Mouse (Mus musculus): ENCODE data around the gene Dtnb.
"Not testable (repeated sequence)": the region's sequence is repeated elsewhere in the genome, so short reads cannot be mapped to it uniquely, and the experiment has no call there.

Gene Dtnb

DNA sequence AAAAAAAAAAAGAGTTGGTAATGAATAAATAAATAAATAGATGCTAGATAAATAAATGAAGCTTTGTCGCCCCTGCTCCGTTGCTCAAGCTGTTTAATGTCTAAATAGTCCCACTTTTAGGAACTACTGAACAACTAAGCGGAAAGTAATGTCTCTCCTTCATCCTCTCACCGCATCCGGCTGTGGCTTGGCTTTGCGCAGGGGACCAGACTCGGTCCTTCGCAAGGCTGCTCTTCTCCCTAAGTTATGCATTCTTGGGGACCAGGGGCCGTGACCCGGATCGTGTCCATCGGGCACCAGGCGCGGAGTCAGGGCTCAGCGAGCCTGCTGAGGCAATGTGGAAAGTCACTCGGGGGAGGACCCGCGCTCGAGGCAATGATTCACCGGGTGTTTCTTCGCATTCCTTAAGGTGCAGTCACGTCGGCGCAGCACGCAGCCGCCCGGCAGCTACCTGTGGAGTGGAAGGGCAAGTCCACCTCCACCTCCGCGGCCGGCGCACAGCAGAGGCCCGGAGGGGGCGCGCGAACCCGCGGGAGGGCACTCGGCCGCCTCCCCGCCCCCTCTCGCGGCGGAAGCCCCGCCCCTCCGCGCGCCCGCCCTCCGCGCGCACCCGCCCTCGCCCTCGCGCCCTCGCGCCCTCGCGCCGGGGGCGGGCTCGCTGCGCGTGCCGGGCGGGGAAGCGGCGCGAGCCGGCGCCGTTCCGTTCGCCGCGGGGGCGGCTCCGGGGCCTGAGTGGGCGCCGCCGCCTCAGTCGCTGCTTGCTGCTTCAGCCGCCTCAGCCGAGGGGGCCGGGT lies at the start of gene Dtnb:
Dtnb (plus strand) TSS at position 595 of the 794 bp plus-strand sequence.
- DNase-seq, result peak; percentile 83

- no peak for DNase-seq
These were observed 46.6 kb upstream of the Dtnb start for GRCm38 (mm10) chr12:3525536-3525935.

- not testable (repeated sequence) for DNase-seq
These were observed 36.7 kb upstream of the Dtnb start for GRCm38 (mm10) chr12:3535446-3535845.

DNA sequence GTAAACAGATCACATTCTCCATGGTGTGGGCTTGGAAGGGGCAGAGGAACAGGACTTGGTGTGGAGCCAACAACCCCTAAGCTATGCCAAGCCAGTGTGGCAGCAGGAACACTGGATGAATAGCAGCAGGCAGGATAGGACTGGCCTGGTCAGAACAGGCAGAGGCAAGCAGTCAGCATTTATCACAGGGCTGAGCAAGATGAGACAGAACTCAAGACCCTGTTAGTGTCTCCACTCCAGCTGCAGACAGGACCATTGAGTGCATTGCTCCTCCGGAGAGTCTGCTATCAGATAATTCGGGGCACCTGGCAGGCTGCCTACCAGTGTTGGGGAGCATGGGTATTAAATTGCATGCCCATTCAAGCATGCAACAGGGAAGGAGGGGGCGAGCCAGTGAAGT lies 34.6 kb upstream of the Dtnb start:
- DNase-seq, result no peak

DNA sequence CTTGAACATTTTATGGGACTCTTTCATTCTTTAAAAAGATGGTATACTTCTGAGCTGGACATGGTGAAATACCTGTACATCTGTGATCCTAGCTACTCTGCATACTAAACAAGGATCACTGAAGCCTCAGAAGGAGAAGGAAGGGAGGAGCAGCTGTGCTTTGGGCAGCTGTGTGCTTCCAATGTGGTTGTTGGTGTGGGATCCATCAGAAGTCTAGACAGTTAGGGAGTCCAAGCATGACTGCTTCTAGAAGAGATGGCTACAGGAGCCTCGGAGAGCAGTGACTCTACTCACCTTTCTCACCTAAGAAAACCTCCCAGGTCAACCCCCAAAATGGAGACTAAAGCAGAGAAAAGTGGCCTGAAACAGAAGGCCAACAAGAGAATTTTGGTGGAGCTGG lies 34.1 kb upstream of the Dtnb start:
- no peak for DNase-seq

GRCm38 (mm10) chr12:3539605-3540004 lies 32.6 kb upstream of the Dtnb start:
- DNase-seq, result no peak

- no peak for DNase-seq
These were observed 31.3 kb upstream of the Dtnb start for GRCm38 (mm10) chr12:3540871-3541270.

DNA sequence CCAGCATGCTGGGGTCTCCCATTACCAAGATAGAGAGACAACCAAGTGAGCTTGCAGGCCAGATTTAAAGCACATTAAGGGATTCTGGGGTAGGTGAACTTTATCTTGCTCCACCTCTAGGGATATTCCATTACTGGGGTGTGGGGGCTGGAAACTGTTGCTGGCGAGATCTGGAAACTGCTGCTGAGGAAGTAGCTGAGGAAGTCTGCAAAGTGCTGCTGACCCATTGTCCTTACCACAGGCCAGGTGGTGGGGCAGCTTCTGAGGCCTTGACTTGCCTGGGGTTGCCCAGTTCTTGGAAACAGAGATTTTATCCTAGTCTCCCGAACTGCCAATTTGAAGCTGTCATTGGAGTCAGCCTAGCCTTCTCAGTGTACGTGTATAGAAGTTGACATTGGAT lies 26.7 kb upstream of the Dtnb start:
- DNase-seq, result no peak

DNA sequence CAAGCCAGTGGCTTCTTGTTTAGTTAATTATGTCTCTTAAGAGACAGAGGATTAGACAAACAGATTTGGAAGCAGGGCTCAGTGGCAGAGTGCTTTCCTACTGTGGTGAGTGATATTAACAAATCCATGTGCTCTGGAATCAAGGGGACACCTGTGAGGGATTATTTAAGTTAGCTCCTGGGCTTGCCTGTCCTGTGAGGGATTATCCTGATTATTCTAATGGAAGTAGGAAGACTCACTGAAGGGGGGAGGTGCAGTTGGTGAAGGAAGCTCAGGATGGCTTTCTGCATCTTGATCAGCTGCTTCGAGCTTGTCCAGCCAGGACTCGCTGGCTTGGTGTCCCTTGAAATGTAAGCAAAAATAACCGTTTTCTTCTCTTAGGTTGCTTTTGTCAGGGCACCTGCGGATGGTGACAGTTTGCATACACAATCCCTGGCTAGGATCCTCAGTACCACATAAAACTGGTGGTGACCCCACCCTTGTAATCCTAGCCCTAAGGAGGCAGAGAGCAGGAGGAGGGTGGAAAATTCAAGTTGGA lies 26.0 kb upstream of the Dtnb start:
- peak; percentile 66 for DNase-seq

DNA sequence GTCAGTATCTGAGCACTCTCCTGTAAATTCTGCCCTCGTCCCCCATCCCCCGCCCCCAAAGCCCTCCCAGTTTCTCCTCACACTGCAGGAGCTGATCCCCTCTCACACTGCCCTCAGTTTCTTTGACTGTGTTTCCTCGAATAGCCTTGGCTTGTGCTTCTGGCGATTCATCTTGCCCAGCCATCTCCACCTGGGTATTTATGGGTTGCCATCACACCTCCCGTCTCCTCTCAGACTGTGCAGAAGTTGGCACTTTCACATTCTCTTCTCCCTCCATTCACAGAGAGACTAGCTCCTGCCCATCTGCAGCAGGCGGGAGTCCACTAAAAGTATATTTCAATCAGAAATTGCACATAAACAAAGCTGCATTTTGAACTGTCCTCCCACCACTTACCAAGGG lies 25.4 kb upstream of the Dtnb start:
- DNase-seq, result no peak

DNA sequence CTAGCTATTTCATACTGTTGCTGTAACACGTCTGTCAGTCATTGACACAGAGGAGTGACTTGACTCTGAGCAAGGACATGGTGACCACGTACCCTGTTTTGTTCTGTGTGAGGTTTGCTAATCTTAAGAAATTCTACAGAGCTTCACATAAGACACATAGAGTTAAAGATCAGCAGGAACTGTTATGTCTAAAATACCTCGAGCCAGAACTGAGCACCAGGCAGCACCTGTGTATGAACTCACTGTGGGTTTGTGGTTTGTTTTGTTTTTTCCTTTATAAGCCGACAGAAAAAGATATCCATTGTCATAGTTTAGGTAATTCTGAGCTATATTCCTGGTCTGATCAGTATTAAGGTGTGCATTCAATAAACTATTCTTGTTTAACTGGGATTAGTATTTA lies 24.7 kb upstream of the Dtnb start:
- no peak for DNase-seq

DNA sequence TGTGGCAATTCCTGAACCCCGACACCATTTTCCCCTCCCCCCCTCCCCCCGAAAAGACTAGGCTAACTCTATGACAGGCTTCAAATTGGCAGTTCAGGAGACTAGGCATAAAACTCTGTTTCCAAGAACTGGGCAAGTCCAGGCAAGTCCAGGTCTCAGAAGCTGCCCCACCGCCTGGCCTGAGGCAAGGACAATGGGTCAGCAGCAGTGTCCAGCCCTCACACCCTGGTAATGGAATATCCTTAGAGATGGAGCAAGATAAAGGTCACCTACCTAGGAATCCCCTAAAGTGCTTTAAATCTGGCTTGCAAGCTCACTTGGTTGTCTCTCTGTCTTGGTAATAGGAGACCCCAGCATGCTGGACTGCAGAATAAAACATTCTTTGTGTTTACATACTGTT lies 24.3 kb upstream of the Dtnb start:
- DNase-seq, result no peak

- DNase-seq, result no peak
These were observed 23.5 kb upstream of the Dtnb start for GRCm38 (mm10) chr12:3548582-3549211.

DNA sequence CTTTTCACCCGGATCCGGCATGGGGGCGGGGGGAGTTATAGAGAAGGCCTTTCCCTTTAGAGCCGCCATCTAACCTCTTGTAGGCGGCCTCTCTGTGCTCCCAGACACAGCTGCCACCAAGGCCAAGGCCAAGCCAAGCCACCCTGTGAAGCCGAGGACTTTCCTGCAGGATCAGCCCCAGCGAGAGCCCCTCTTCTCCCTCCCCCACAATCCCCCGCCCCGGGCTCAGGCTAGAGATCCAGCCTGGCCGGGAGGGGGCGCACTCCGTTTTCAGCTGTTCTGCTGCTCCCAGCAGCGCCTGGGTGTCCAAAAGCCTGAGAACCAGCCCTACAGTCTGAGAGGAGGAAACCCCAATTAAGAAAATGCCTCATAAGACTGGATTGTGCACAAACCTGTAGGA lies 21.9 kb upstream of the Dtnb start:
- peak; percentile 70 for DNase-seq

DNA sequence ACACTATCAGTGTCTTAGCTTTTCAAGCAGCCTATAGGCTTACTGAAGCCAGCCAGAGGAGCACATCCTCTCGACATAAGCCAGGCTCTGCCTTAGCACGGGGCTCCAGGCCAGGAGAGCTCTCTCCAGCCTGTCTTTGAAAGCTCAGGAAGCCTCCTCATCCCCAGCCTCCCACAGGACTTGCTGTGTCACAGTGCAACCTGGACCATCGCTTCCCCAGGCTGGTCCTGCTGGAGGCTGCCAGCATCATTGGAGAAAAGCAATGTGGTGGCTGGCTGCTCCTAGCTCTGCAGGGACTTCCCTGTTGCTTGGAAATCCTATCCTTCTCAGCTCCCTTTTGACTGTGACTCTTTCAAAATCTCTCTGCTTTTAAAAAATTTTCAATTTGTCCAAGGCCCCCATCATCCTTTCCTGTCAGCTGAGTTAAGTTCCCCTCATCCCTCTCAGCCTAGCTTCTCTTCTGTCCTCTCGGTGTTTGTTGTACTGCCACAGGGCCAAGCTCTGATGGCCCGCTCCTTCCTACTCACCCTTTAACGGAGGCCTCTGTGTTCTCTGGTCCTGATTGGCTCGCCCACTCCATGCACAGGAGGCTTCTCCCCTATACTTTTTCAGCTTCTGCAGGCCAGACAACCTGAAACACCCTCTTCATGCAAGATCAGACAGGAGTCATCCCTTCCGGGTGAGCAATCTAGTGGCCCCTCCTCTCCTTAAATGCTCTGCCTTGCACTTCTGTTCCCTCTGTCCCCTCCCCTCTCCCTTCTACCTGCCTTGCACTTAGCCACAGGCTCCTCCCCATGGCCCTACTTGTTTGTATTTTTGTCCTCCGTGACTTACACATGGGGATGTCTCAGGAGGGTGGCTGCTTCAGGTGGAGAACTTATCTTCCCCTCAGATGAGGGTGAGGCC lies 14.5 kb upstream of the Dtnb start:
- no peak for DNase-seq

GRCm38 (mm10) chr12:3560596-3560995 lies 11.6 kb upstream of the Dtnb start:
- peak; percentile 70 for DNase-seq

GRCm38 (mm10) chr12:3561032-3561431 lies 11.1 kb upstream of the Dtnb start:
- DNase-seq, result no peak

DNA sequence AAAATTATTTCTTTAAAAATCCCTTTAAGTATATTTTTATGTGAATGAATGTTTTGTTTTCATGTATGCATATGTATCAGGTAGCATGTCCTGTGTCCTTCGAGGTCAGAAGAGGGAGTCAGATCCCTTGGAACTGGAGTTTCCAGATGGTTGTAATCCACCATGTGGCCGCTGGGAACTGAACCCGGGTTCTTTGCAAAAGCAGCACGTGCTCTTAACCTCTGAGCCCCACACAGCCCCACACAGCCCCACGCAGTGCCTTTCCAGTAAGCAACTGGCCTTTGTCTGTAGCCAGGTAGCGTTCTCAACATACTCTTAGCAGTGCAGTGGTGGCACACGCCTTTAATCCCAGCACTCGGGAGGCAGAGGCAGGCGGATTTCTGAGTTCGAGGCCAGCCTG lies 9.4 kb upstream of the Dtnb start:
- no peak for DNase-seq

DNA sequence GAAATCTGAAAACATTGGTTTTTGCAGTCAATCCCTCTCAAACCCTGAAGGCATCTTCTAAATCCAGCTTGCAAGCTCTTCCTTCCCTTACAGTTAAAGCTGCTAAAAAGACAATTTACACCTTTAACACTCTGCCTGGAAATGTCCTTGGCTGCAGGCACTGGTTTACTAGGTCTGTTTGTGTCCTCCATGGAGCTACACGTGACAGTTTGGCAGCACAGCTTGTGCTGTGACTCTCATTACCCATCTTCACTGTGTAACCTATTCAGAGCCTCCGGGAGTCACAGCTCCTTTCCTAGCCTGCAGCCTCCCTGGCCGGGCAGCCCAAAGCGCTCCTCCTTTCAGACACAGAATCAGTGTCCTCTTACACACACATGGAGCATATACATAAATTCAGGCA lies 8.5 kb upstream of the Dtnb start:
- no peak for DNase-seq

- no peak for DNase-seq
These were observed 3.7 kb upstream of the Dtnb start for GRCm38 (mm10) chr12:3568461-3568991.

DNA sequence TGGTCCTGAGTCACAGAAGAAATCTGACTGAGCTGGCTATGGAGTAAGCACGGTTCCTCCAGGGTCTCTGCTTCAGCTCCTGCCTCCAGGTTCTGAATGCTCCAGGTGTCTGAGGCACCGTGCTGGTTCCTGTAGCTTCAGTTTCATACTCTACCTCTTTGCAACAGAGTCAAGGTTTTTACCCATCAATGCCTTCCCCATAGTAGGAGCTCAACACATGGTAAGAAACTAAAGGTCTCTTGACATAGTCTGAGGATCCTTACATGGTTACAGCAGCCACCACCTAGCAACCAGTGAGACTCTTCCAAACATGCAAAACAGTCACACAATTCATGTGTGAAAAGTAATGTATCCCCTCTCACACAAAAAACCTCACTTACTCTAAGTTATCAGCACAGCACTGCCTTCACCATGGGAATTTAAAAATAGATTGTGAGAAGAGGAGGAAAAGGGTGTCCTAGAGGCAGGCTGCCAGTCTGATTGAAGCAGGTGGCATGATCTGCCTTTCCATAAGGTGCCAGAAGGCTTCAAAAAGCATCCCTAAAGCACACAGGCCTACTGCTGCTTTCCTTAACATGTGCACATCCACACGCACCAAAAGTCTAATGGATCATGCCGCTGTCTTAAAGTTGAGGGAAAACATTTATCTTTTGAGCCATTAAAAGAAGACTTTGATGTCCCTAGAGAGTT lies 1.3 kb upstream of the Dtnb start:
- no peak for DNase-seq
